In the genomic region with DNA sequence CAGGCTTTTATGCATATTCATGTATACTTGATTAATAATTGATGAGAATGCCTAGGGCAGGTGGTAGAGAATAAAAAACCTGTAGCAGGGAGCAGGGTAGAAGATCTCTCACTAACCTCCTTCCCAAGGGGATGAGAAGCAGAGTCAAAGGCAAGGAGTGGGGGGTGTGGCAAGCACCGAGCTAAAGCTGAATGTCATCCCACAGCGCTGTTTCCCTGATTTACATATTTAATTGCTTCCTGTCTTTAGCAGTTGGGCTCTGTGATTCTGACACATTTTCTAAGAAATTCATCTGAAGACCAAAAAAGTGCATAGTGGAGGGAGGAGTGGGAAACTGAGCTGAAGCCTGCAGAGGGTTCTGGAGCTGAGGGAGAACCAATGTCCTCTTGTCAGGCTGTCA, we compare ENCODE assay signal across 17 mouse cellular contexts.
DNase-seq lines count a peak whose midpoint lies in the region; ATAC-seq and TF ChIP-seq lines count a peak whose summit lies in the region.
"Had no signal": no experiment of that assay in that cellular context is flagged by ENCODE, and none has a peak within 500 bp of the region (broad histone marks: within the 10 kb centered on the region; RNA-seq: fewer than 3 reads in every experiment).

No protein-coding gene starts in this region.

- no peak overlapping the region for H3K4me2 ChIP-seq in hindbrain, embryonic 11.5 days (replicated peaks; ENCODE audit: low read depth, low read length)
- H3K4me2 ChIP-seq in midbrain, embryonic 14.5 days (ENCODE audit: low read length): no peak overlapping the region
- H3K4me2 ChIP-seq in lung, postnatal 0 days (replicated peaks; ENCODE audit: low read depth, low read length): no peak overlapping the region
- H3K4me2 ChIP-seq: heart, embryonic 15.5 days; liver, embryonic 12.5 days; lung, embryonic 14.5 days had no signal

- H3K9ac ChIP-seq in hindbrain, embryonic 11.5 days (ENCODE audit: low read depth, low read length): no peak overlapping the region
- no peak overlapping the region for H3K9ac ChIP-seq in midbrain, embryonic 14.5 days (replicated peaks; ENCODE audit: low read length)
- no peak overlapping the region for H3K9ac ChIP-seq in lung, postnatal 0 days (replicated peaks; ENCODE audit: low read depth)
- H3K9ac ChIP-seq: heart, embryonic 15.5 days; liver, embryonic 12.5 days; lung, embryonic 14.5 days had no signal

- intact Hi-C loops in left cerebral cortex, postnatal 25 days (cut with DNase I): no loop called here

- H3K4me1 ChIP-seq in hindbrain, embryonic 11.5 days (replicated peaks; ENCODE audit: control insufficient read depth, insufficient read depth, low read length): no peaks in the 10 kb centered on the region
- no peaks in the 10 kb centered on the region for H3K4me1 ChIP-seq in hindbrain, embryonic 10.5 days (replicated peaks)
- H3K4me1 ChIP-seq in midbrain, embryonic 14.5 days (ENCODE audit: control insufficient read depth, insufficient read depth, low read length): 0 out of 2 replicates have a peak, but pooled peaks cover 4% of the 10 kb centered on the region
- no peaks in the 10 kb centered on the region for H3K4me1 ChIP-seq in lung, postnatal 0 days (ENCODE audit: insufficient read depth, low read depth, low read length)
- H3K4me1 ChIP-seq: embryonic facial prominence, embryonic 10.5 days; heart, embryonic 15.5 days; liver, embryonic 12.5 days had no signal

- no peak for TF ChIP-seq CTCF in lung, postnatal 0 days (IDR thresholded peaks at IDR 0.05)

- no peak overlapping the region for H3K4me3 ChIP-seq in hindbrain, embryonic 11.5 days (ENCODE audit: low read depth, low read length)
- no peak overlapping the region for H3K4me3 ChIP-seq in hindbrain, embryonic 10.5 days
- no peak overlapping the region for H3K4me3 ChIP-seq in midbrain, embryonic 14.5 days (replicated peaks; ENCODE audit: low read depth, low read length)
- no peak overlapping the region for H3K4me3 ChIP-seq in lung, postnatal 0 days (ENCODE audit: low read depth, low read length)
- H3K4me3 ChIP-seq: embryonic facial prominence, embryonic 10.5 days; gastrocnemius, adult 2 months; heart, embryonic 15.5 days; liver, embryonic 12.5 days had no signal

- H3K27ac ChIP-seq in hindbrain, embryonic 11.5 days (ENCODE audit: low read depth, low read length): no peak overlapping the region
- H3K27ac ChIP-seq in hindbrain, embryonic 10.5 days: no peak overlapping the region
- H3K27ac ChIP-seq in midbrain, embryonic 14.5 days (replicated peaks; ENCODE audit: low read depth, low read length): no peak overlapping the region
- no peak overlapping the region for H3K27ac ChIP-seq in lung, postnatal 0 days (ENCODE audit: low read length)
- H3K27ac ChIP-seq: embryonic facial prominence, embryonic 10.5 days; gastrocnemius, adult 2 months; heart, embryonic 15.5 days; liver, embryonic 12.5 days had no signal

- H3K36me3 ChIP-seq in hindbrain, embryonic 11.5 days (ENCODE audit: control insufficient read depth, insufficient read depth, low read length): no peaks in the 10 kb centered on the region
- H3K36me3 ChIP-seq in hindbrain, embryonic 10.5 days: no peaks in the 10 kb centered on the region
- no peaks in the 10 kb centered on the region for H3K36me3 ChIP-seq in midbrain, embryonic 14.5 days (ENCODE audit: control insufficient read depth, insufficient read depth, low read length)
- H3K36me3 ChIP-seq in lung, postnatal 0 days (ENCODE audit: insufficient read depth, low read length): no peaks in the 10 kb centered on the region
- H3K36me3 ChIP-seq: embryonic facial prominence, embryonic 10.5 days; heart, embryonic 15.5 days; liver, embryonic 12.5 days had no signal

- WGBS in hindbrain, embryonic 11.5 days: 27% methylated on average over 2 of the region's 2 CpGs
- WGBS in hindbrain, embryonic 10.5 days: 16% methylated on average over 2 of the region's 2 CpGs
- WGBS in midbrain, embryonic 14.5 days: 9% methylated on average over 2 of the region's 2 CpGs
- 26% methylated on average over 2 of the region's 2 CpGs for WGBS in lung, postnatal 0 days

- no peak for DNase-seq in hindbrain, embryonic 11.5 days (ENCODE audit: low spot score)
- DNase-seq in hindbrain, embryonic 10.5 days (ENCODE audit: low spot score): no peak
- peak; percentile 8 to 51 for DNase-seq in left cerebral cortex, postnatal 25 days (ENCODE audit: low spot score in 2 of 2)
- DNase-seq in left cerebral cortex, adult 8-10 months (ENCODE audit: low spot score in 2 of 2): no peak
- DNase-seq in brain, embryonic 18.5 days (ENCODE audit: low read depth, low spot score): peak; percentile 3
- DNase-seq in midbrain, embryonic 14.5 days: peak; percentile 61
- DNase-seq in lung, postnatal 0 days (ENCODE audit: low spot score): no peak
- DNase-seq: adrenal gland, postnatal 10 days; cerebellum, adult 2 months; gastrocnemius, adult 2 months; kidney, adult 11 months; kidney, postnatal 10 days; lung, embryonic 14.5 days; thymus, adult 2 months had no signal

- H3K27me3 ChIP-seq in hindbrain, embryonic 11.5 days (ENCODE audit: control insufficient read depth, insufficient read depth, low read length): no peaks in the 10 kb centered on the region
- H3K27me3 ChIP-seq in hindbrain, embryonic 10.5 days (ENCODE audit: insufficient read depth, poor library complexity, severe bottlenecking): no peaks in the 10 kb centered on the region
- no peaks in the 10 kb centered on the region for H3K27me3 ChIP-seq in midbrain, embryonic 14.5 days (ENCODE audit: control insufficient read depth, insufficient read depth, low read length)
- H3K27me3 ChIP-seq in lung, postnatal 0 days (replicated peaks; ENCODE audit: insufficient read depth, low read length): no peaks in the 10 kb centered on the region
- H3K27me3 ChIP-seq: heart, embryonic 15.5 days; liver, embryonic 12.5 days had no signal

- ATAC-seq in hindbrain, embryonic 11.5 days (ENCODE audit: low FRiP score): peak; percentile 40; the same call in 1 of the 2 replicates
- peak; percentile 53 for ATAC-seq in midbrain, embryonic 14.5 days (ENCODE audit: low FRiP score, low TSS enrichment)
- ATAC-seq in lung, postnatal 0 days: no peak
- ATAC-seq: liver, embryonic 12.5 days had no signal

- no peak for TF ChIP-seq EP300 in lung, postnatal 0 days (IDR thresholded peaks at IDR 0.05)

- H3K9me3 ChIP-seq in hindbrain, embryonic 11.5 days (ENCODE audit: control insufficient read depth, low read length): no peaks in the 10 kb centered on the region
- no peaks in the 10 kb centered on the region for H3K9me3 ChIP-seq in hindbrain, embryonic 10.5 days
- H3K9me3 ChIP-seq in midbrain, embryonic 14.5 days (ENCODE audit: control insufficient read depth, low read length): no peaks in the 10 kb centered on the region
- H3K9me3 ChIP-seq in lung, postnatal 0 days (ENCODE audit: low read length): no peaks in the 10 kb centered on the region
- H3K9me3 ChIP-seq: embryonic facial prominence, embryonic 10.5 days; heart, embryonic 15.5 days; liver, embryonic 12.5 days had no signal

Comparison
In these comparisons a context has a peak if more than half of its experiments do, and no peak if none do; other contexts are left out.
1. DNase-seq: peak in left cerebral cortex, postnatal 25 days (2 of 2), brain, embryonic 18.5 days (single experiment) and midbrain, embryonic 14.5 days (single experiment); none in hindbrain, embryonic 11.5 days (single experiment), hindbrain, embryonic 10.5 days (single experiment), left cerebral cortex, adult 8-10 months (0 of 2) and lung, postnatal 0 days (single experiment).